Mouse (Mus musculus) cerebellum, adult 18-20 months (tissue): ENCODE data around the gene H2-Aa.
"Not testable (repeated sequence)": the region's sequence is repeated elsewhere in the genome, so short reads cannot be mapped to it uniquely, and the experiment has no call there.

Experiments used
- DNase-seq, 2 experiments: peaks; one replicate each; pipeline ENCODE4 v3.0.0; 2021

The H2-Aa gene

GRCm38 (mm10) chr17:34287648-34288047 lies at the start of gene H2-Aa:
Gene H2-Aa, minus strand, starts transcription at chr17:34287823.
- DNase-seq, result peak; percentile 54 to 57

GRCm38 (mm10) chr17:34331200-34331599 lies 43.6 kb upstream of the H2-Aa start:
- DNase-seq, result no peak

- no peak for DNase-seq
These were observed 42.2 kb upstream of the H2-Aa start for GRCm38 (mm10) chr17:34329807-34330206.

GRCm38 (mm10) chr17:34326373-34326772 lies 38.8 kb upstream of the H2-Aa start:
- no peak for DNase-seq

GRCm38 (mm10) chr17:34325436-34325835 lies 37.8 kb upstream of the H2-Aa start, which contains the start of gene H2-Eb2:
Gene H2-Eb2, plus strand, starts transcription at chr17:34325665.
- no peak for DNase-seq

GRCm38 (mm10) chr17:34317275-34317674 lies 29.7 kb upstream of the H2-Aa start:
- no peak for DNase-seq

GRCm38 (mm10) chr17:34316697-34317096 lies 29.1 kb upstream of the H2-Aa start:
- DNase-seq, result no peak

GRCm38 (mm10) chr17:34315512-34315911 lies 27.9 kb upstream of the H2-Aa start:
- no peak for DNase-seq

GRCm38 (mm10) chr17:34314286-34314685 lies 26.7 kb upstream of the H2-Aa start:
- DNase-seq, result no peak

- peak; percentile 60 to 63 for DNase-seq
These were observed 25.8 kb upstream of the H2-Aa start for GRCm38 (mm10) chr17:34313393-34313792.

GRCm38 (mm10) chr17:34312185-34312584 lies 24.6 kb upstream of the H2-Aa start:
- DNase-seq, result no peak

- not testable (repeated sequence) for DNase-seq
These were observed 22.9 kb upstream of the H2-Aa start for GRCm38 (mm10) chr17:34310526-34310925.

GRCm38 (mm10) chr17:34309683-34310385 lies 22.2 kb upstream of the H2-Aa start:
- DNase-seq, result peak; percentile 46 to 60

- DNase-seq, result no peak
These were observed 21.6 kb upstream of the H2-Aa start for GRCm38 (mm10) chr17:34309225-34309624.

GRCm38 (mm10) chr17:34308161-34308560 lies 20.5 kb upstream of the H2-Aa start:
- DNase-seq, result no peak

GRCm38 (mm10) chr17:34307216-34307615 lies 19.6 kb upstream of the H2-Aa start:
- no peak for DNase-seq

GRCm38 (mm10) chr17:34306407-34306806 lies 18.8 kb upstream of the H2-Aa start:
- no peak for DNase-seq

- peak; percentile 63 to 68 for DNase-seq
These were observed 17.9 kb upstream of the H2-Aa start, which contains the start of gene H2-Eb1 for GRCm38 (mm10) chr17:34305380-34306030. Gene H2-Eb1, plus strand, starts transcription at chr17:34305867.

GRCm38 (mm10) chr17:34304751-34305150 lies 17.1 kb upstream of the H2-Aa start:
- DNase-seq, result peak; percentile 26 to 35

GRCm38 (mm10) chr17:34303789-34304188 lies 16.2 kb upstream of the H2-Aa start:
- no peak for DNase-seq

GRCm38 (mm10) chr17:34301670-34302190 lies 14.1 kb upstream of the H2-Aa start:
- DNase-seq, result no peak

- DNase-seq, result no peak
These were observed 13.3 kb upstream of the H2-Aa start for GRCm38 (mm10) chr17:34300691-34301566.

GRCm38 (mm10) chr17:34300071-34300470 lies 12.4 kb upstream of the H2-Aa start:
- no peak for DNase-seq
